Comparison of ENCODE assay signal across 13 mouse cellular contexts in the genomic region with DNA sequence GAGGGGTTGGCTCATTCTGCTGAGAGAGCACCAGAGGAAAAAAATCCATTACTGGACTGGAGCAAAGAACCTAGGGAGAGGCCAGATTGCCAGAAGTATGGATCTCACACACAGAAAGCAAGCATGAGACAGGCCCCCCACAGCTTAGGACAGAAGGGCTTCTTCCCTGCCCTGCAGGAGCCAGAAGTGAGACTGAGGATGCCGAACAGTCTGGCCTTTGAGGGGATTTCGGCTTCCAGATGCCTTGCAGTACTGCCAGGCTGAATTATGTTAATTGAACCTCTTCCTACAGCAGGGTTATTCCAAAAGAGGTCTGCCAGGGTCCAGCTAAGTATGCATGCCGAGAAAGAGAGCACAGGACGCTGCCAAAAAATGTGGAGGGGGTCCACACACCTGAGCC.
DNase-seq lines count a peak whose midpoint lies in the region; ATAC-seq lines count a peak whose summit lies in the region.
"Had no signal": no experiment of that assay in that cellular context is flagged by ENCODE, and none has a peak within 500 bp of the region (broad histone marks: within the 10 kb centered on the region; RNA-seq: fewer than 3 reads in every experiment).

No protein-coding gene starts in this region.

- WGBS in forebrain, embryonic 15.5 days = 7% methylated on average over 4 of the region's 4 CpGs
- 10% methylated on average over 4 of the region's 4 CpGs for WGBS in midbrain, embryonic 14.5 days

- H3K4me2 ChIP-seq in forebrain, embryonic 15.5 days (replicated peaks) = peak overlapping the region; percentile 10; the same call in 1 of the 2 replicates
- H3K4me2 ChIP-seq in midbrain, embryonic 14.5 days (ENCODE audit: low read length) = no peak overlapping the region

- peak overlapping the region; percentile 52 for H3K27ac ChIP-seq in forebrain, embryonic 15.5 days (replicated peaks)
- 0 out of 2 replicates have a peak overlapping the region, but pooled peaks have one; percentile 52 for H3K27ac ChIP-seq in midbrain, embryonic 14.5 days (replicated peaks; ENCODE audit: low read depth, low read length)

- no peaks in the 10 kb centered on the region for H3K9me3 ChIP-seq in forebrain, embryonic 15.5 days
- no peaks in the 10 kb centered on the region for H3K9me3 ChIP-seq in midbrain, embryonic 14.5 days (ENCODE audit: control insufficient read depth, low read length)

- H3K36me3 ChIP-seq in forebrain, embryonic 15.5 days = no peaks in the 10 kb centered on the region
- no peaks in the 10 kb centered on the region for H3K36me3 ChIP-seq in midbrain, embryonic 14.5 days (ENCODE audit: control insufficient read depth, insufficient read depth, low read length)

- DNase-seq in brain, embryonic 18.5 days (ENCODE audit: low read depth, low spot score) = peak; percentile 28
- DNase-seq in cerebellum, postnatal 25 days = peak; percentile 83 to 87
- DNase-seq in midbrain, embryonic 14.5 days = peak; percentile 55
- no peak for DNase-seq in urinary bladder, adult 18-20 months (ENCODE audit: low spot score in 2 of 2)
- DNase-seq in spleen, postnatal 14 days (ENCODE audit: low spot score in 2 of 2) = no peak
- no peak for DNase-seq in layer of hippocampus, adult 9-10 months (ENCODE audit: low spot score)
- DNase-seq in adrenal gland, postnatal 4 days (ENCODE audit: low spot score in 2 of 2) = no peak
- DNase-seq: heart, postnatal 4 days; kidney, postnatal 14 days; lung, adult 2 months had no signal

- peak; percentile 94 for ATAC-seq in forebrain, embryonic 15.5 days (replicated peaks)
- peak; percentile 70; the same call in 1 of the 2 replicates for ATAC-seq in midbrain, embryonic 14.5 days (ENCODE audit: low FRiP score, low TSS enrichment)

- no peaks in the 10 kb centered on the region for H3K27me3 ChIP-seq in forebrain, embryonic 15.5 days
- H3K27me3 ChIP-seq in midbrain, embryonic 14.5 days (ENCODE audit: control insufficient read depth, insufficient read depth, low read length) = no peaks in the 10 kb centered on the region
- H3K27me3 ChIP-seq: CH12.LX had no signal

- no peak overlapping the region for H3K4me3 ChIP-seq in forebrain, embryonic 15.5 days
- no peak overlapping the region for H3K4me3 ChIP-seq in midbrain, embryonic 14.5 days (replicated peaks; ENCODE audit: low read depth, low read length)
- H3K4me3 ChIP-seq: myocyte had no signal

- H3K4me1 ChIP-seq in forebrain, embryonic 15.5 days = peaks cover 13% of the 10 kb centered on the region
- H3K4me1 ChIP-seq in midbrain, embryonic 14.5 days (ENCODE audit: control insufficient read depth, insufficient read depth, low read length) = 0 out of 2 replicates have a peak, but pooled peaks cover 3% of the 10 kb centered on the region

- H3K9ac ChIP-seq in forebrain, embryonic 15.5 days (replicated peaks) = no peak overlapping the region
- no peak overlapping the region for H3K9ac ChIP-seq in midbrain, embryonic 14.5 days (replicated peaks; ENCODE audit: low read length)

Comparison
In these comparisons a context has a peak if more than half of its experiments do, and no peak if none do; other contexts are left out.
1. DNase-seq: peak in brain, embryonic 18.5 days (single experiment), cerebellum, postnatal 25 days (2 of 2) and midbrain, embryonic 14.5 days (single experiment); none in urinary bladder, adult 18-20 months (0 of 2), spleen, postnatal 14 days (0 of 2), layer of hippocampus, adult 9-10 months (single experiment) and adrenal gland, postnatal 4 days (0 of 2).